Mouse (Mus musculus) stomach, embryonic 14.5 days (tissue): ENCODE results near the gene Efna4. TPM values are rescaled to one million over a fixed set of nuclear protein-coding genes. Genes with fewer than 3 reads are reported as not detected.

Experiments used
- ATAC-seq: fragments of 200-750 bp; cut with Nextera tagmentation; 2 replicates; pipeline ENCODE4 v1.8.0; 2017; ENCODE audit warnings: low read depth, moderate TSS enrichment; ENCODE audit not compliant: insufficient number of reproducible peaks, insufficient read depth, low FRiP score
- H3K27ac ChIP-seq: fragments of 300-500 bp; sonication (generic); 2 replicates; pipeline ENCODE4 v1.5.1; 2014; ENCODE audit warnings: mild to moderate bottlenecking, low read length, moderate library complexity, mixed read lengths
- H3K27me3 ChIP-seq: fragments of 300-500 bp; sonication (generic); 2 replicates; pipeline ENCODE4 v1.6.1; 2014; ENCODE audit warnings: low read length, control low read depth, mixed read lengths; ENCODE audit not compliant: control insufficient read depth, insufficient read depth
- H3K36me3 ChIP-seq: fragments of 300-500 bp; sonication (generic); 2 replicates; pipeline ENCODE4 v1.6.1; 2014; ENCODE audit warnings: mild to moderate bottlenecking, control low read depth, low read length, moderate library complexity, mixed read lengths; ENCODE audit not compliant: control insufficient read depth, insufficient read depth
- H3K4me1 ChIP-seq: fragments of 300-500 bp; sonication (generic); 2 replicates; pipeline ENCODE4 v1.6.1; 2014; ENCODE audit warnings: low read length, control low read depth, mixed read lengths; ENCODE audit not compliant: control insufficient read depth, insufficient read depth
- H3K4me2 ChIP-seq: fragments of 300-500 bp; sonication (generic); replicated peaks from 2 replicates; pipeline ENCODE4 v1.6.1; 2014; ENCODE audit warnings: low read depth, low read length, control low read depth
- H3K4me3 ChIP-seq: fragments of 300-500 bp; sonication (generic); 2 replicates; pipeline ENCODE4 v1.5.1; 2014; ENCODE audit warnings: low read depth, low read length, control low read depth
- H3K9ac ChIP-seq: fragments of 300-500 bp; sonication (generic); replicated peaks from 2 replicates; pipeline ENCODE4 v1.6.1; 2014; ENCODE audit warnings: low read depth, mild to moderate bottlenecking, control low read depth, low read length, moderate library complexity, mixed read lengths
- H3K9me3 ChIP-seq: fragments of 300-500 bp; sonication (generic); 2 replicates; pipeline ENCODE4 v1.6.1; 2016; ENCODE audit warnings: low read depth, low read length, control low read depth; ENCODE audit not compliant: control insufficient read depth
- WGBS: fragments of 180-500 bp; shearing (Covaris S2); extraction: QIAGEN DNeasy Blood & Tissue Kit; methylation state at CpG from one replicate; pipeline ENCODE4 v1.1.7; 2014; 5-methylcytosine and 5-hydroxymethylcytosine counted together
- polyA plus RNA-seq: library from polyadenylated mRNA; unstranded; fragments of >200 nt; fragmentation: Nextera tagmentation; extraction: Ambion mirVana; gene quantifications from 2 replicates; pipeline ENCODE4 v1.2.1, GENCODE M21; 2014

Gene Efna4
- polyA plus RNA-seq, 1 experiment from 2014 or later: 25.3 TPM

GRCm38 (mm10) chr3:89354816-89355511 lies 17.1 kb upstream of the Efna4 start:
- Histone ChIP-seq H3K27me3 (no peaks in the 10 kb centered on the region), H3K9me3 (no peaks in the 10 kb centered on the region), H3K4me3 (no peak overlapping the region), H3K4me2 (no peak overlapping the region), H3K4me1 (peaks cover 4% of the 10 kb centered on the region; the same call in 1 of the 2 replicates), H3K27ac (no peak overlapping the region), H3K36me3 (no peaks in the 10 kb centered on the region), H3K9ac (no peak overlapping the region)
- ATAC-seq: peak; percentile 23; the same call in 1 of the 2 replicates
- WGBS: 15% methylated on average over 5 of the region's 5 CpGs

- no peaks in the 10 kb centered on the region for H3K9me3 ChIP-seq
- H3K9ac ChIP-seq: no peak overlapping the region
- H3K4me3 ChIP-seq: no peak overlapping the region
- peaks cover 10% of the 10 kb centered on the region; the same call in 1 of the 2 replicates for H3K4me1 ChIP-seq
- no peak overlapping the region for H3K27ac ChIP-seq
- no peak for ATAC-seq
- H3K4me2 ChIP-seq: no peak overlapping the region
- WGBS: 64% methylated on average over 5 of the region's 5 CpGs
- no peaks in the 10 kb centered on the region for H3K36me3 ChIP-seq
- no peaks in the 10 kb centered on the region for H3K27me3 ChIP-seq
Measured at GRCm38 (mm10) chr3:89351271-89351670, 13.4 kb upstream of the Efna4 start.

DNA sequence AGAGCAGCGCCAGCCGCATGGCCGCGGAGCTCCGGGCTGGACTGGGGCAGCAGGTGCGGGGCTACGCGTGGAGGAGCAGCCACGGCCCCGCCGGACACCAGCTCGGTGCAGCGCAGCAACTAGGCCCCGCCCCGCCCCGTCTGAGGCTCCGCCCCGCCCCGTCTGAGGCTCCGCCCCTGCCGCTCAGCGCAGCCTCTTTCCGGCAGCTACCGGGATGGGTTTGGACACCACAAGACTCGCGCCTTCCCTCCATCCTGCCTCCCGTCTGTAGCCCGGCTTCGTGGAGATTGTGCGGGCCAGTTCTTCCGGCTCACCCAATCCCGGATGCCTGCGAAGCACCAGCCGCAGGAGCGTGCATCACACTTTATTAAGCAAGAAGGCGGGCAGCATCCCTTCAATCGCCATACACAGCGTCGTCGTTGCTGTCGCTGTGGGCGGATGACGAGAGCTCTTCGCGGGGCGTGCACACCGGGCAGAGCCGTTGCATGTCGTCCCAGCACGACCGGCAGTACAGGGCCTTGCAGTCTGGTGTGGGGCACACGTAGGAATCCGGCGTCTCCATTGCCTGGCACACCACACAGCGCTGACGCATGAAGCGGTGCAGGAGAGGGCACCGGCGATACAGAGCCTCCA lies 12.2 kb upstream of the Efna4 start, which contains the start of gene Adam15:
Gene Adam15 (minus strand): TSS at position 128 of the 633 bp plus-strand sequence.
- peaks cover 10% of the 10 kb centered on the region; the same call in 1 of the 2 replicates for H3K4me1 ChIP-seq
- 0 out of 2 replicates have a peak within 1 kb of the TSS, but pooled peaks have one; percentile 2 for H3K27ac ChIP-seq
- no peaks in the 10 kb centered on the region for H3K27me3 ChIP-seq
- H3K4me2 ChIP-seq: peak within 1 kb of the TSS; percentile 85
- H3K36me3 ChIP-seq: no peaks in the 10 kb centered on the region
- peak within 1 kb of the TSS; percentile 54 for H3K4me3 ChIP-seq
- WGBS: under 1% methylated on average over 59 of the region's 59 CpGs
- H3K9me3 ChIP-seq: no peaks in the 10 kb centered on the region
- H3K9ac ChIP-seq: peak within 1 kb of the TSS; percentile 31
- ATAC-seq: peak; percentile 83

DNA sequence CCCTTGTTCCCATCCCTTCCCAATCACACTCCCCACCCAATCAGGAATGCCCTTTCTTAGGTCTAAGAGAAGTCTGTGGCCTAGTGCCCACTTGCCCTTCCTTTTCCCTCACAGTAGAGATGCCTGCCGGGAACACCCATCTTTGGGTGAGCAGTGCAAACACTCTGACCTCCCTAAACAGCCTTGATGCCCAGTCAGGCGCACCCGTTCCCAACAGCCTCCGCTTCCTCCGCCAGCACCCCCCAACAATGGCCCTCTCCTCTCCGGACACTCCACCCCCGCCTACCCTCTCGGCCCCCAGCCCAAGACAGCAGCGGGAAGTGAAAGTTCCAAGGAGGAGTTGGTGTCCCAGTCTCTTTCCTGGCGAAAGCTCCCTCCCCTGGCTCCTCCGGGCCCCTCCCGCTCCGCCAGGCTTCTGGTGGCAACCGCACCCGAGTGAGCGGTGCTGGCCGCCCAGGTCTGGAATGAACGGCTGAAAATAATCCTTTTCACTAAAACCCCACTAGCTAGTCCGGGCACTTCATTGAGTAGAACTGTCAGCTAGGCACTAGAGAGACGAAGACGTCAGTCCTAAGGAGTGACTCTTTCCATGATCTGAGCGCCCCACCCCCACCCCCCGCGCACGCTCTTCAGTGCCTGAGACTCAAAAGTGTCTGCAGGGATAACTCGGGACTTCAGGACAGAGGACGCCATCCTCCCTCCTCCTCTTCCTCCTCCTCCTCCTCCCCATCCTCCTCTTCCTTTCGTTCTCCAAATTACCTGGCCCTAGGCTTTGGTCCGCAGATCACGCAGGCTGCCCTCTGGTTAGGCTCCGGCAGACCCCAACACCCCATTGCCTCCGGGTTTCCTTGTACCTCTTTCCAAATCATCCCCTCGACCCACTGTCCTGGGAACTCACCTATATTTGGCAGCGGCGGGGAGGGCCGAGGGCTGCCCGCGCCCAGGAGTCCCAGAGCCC lies 11.4 kb upstream of the Efna4 start:
- 2% methylated on average over 38 of the region's 38 CpGs for WGBS
- Histone ChIP-seq H3K9ac (peak overlapping the region; percentile 31), H3K9me3 (no peaks in the 10 kb centered on the region), H3K4me3 (peak overlapping the region; percentile 54), H3K4me1 (peaks cover 10% of the 10 kb centered on the region; the same call in 1 of the 2 replicates), H3K36me3 (no peaks in the 10 kb centered on the region), H3K4me2 (peak overlapping the region; percentile 85), H3K27ac (0 out of 2 replicates have a peak overlapping the region, but pooled peaks have one; percentile 2), H3K27me3 (no peaks in the 10 kb centered on the region)
- ATAC-seq: peak; percentile 21; the same call in 1 of the 2 replicates

GRCm38 (mm10) chr3:89347916-89348315 lies 10.1 kb upstream of the Efna4 start:
- Histone ChIP-seq H3K4me3 (no peak overlapping the region), H3K9me3 (no peaks in the 10 kb centered on the region), H3K4me2 (0 out of 2 replicates have a peak overlapping the region, but pooled peaks have one; percentile 85), H3K27me3 (no peaks in the 10 kb centered on the region), H3K36me3 (no peaks in the 10 kb centered on the region; the same call in 1 of the 2 replicates), H3K9ac (no peak overlapping the region), H3K4me1 (peaks cover 10% of the 10 kb centered on the region; the same call in 1 of the 2 replicates), H3K27ac (no peak overlapping the region; the same call in 1 of the 2 replicates)
- WGBS: 80% methylated on average over 1 of the region's 1 CpGs
- ATAC-seq: no peak

- Histone ChIP-seq H3K4me3 (no peak overlapping the region), H3K9ac (no peak overlapping the region), H3K4me1 (peaks cover 10% of the 10 kb centered on the region; the same call in 1 of the 2 replicates), H3K4me2 (no peak overlapping the region), H3K9me3 (no peaks in the 10 kb centered on the region), H3K27me3 (no peaks in the 10 kb centered on the region), H3K27ac (no peak overlapping the region), H3K36me3 (no peaks in the 10 kb centered on the region; the same call in 1 of the 2 replicates)
- WGBS: 85% methylated on average over 10 of the region's 10 CpGs
- no peak for ATAC-seq
Measured at GRCm38 (mm10) chr3:89346815-89347540, 9.2 kb upstream of the Efna4 start.

GRCm38 (mm10) chr3:89343279-89343678 lies 5.5 kb upstream of the Efna4 start:
- H3K36me3 ChIP-seq: no peaks in the 10 kb centered on the region; the same call in 1 of the 2 replicates
- no peak overlapping the region for H3K27ac ChIP-seq
- H3K9me3 ChIP-seq: no peaks in the 10 kb centered on the region
- H3K9ac ChIP-seq: no peak overlapping the region
- H3K4me3 ChIP-seq: no peak overlapping the region
- peaks cover 17% of the 10 kb centered on the region for H3K4me1 ChIP-seq
- H3K27me3 ChIP-seq: no peaks in the 10 kb centered on the region
- ATAC-seq: no peak
- H3K4me2 ChIP-seq: no peak overlapping the region
- WGBS: 86% methylated on average over 7 of the region's 7 CpGs
